Mouse (Mus musculus) liver, embryonic 14.5 days (tissue): ENCODE data around the gene Rcan1.

Experiments used
- CTCF ChIP-seq: IDR thresholded peaks from 2 replicates; pipeline ENCODE4 v1.5.1; 2016; ENCODE audit warnings: antibody characterized with exemption, low read depth, control low read depth
- EP300 ChIP-seq: IDR thresholded peaks from 2 replicates; pipeline ENCODE4 v1.6.1; 2016; ENCODE audit warnings: antibody characterized with exemption, low read depth

DNA sequence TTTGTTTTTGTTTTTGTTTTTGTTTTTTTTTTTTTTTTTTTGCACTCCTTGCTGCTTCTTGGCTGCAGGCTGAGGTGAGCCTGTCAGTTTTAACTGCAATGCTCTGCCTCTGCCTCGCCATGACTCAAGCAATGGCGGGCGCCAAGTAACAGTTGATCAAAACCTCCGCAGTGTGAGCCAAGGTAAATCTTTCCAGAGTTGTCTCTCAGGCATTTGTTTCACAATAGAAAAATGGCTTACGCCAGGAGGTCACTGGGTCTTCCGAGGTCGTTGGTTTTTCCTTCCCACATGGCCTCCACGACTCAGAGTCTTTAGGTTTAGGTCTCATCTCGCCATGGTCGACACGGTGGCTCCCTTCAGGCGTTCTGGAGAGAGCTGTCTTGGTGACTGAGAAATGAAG, 117.4 kb downstream of the Rcan1 start:
- TF ChIP-seq CTCF (no peak), EP300 (no peak)
